Mouse (Mus musculus) liver, adult (tissue): ENCODE measurements at regions not wholly inside any gene's neighbourhood (a gene's known extent, or its start where the extent isn't known, plus 50 kb on each side); places are given as distances from the start of the nearest gene placed in this dataset.

Experiments used
- GATA4 ChIP-seq: IDR thresholded peaks from 2 replicates; pipeline ENCODE4 v1.6.1; 2014; ENCODE audit warnings: mild to moderate bottlenecking, low read length; ENCODE audit not compliant: insufficient replicate concordance

- peak; percentile 45; the same call in 1 of the 2 replicates for TF ChIP-seq GATA4
Observed at GRCm38 (mm10) chr16:25064538-25064937, 222.1 kb upstream of the Tprg start.

DNA sequence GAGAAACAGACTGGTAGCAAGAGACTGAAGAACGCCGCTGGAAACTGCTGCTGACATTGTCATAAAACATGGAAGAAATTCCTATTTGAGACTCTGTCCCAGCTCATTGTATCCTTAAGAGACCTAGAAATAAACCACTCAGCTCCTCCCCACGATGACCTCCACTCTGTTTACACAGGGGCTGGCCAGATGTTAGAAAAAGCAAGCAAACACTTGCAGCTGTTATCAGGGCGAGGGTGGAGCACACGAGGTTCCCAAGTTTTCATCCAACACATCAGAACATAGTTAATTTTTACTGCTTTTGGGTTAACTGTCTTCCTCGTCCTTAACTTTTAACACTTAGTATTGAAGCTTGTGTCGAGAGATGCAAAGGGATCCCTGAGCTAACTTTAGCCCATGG is 219.8 kb upstream of the Tprg start:
- peak; percentile 85; the same call in 1 of the 2 replicates for TF ChIP-seq GATA4

- TF ChIP-seq GATA4: no peak
Observed at GRCm38 (mm10) chr16:25067276-25068249, 219.1 kb upstream of the Tprg start.

DNA sequence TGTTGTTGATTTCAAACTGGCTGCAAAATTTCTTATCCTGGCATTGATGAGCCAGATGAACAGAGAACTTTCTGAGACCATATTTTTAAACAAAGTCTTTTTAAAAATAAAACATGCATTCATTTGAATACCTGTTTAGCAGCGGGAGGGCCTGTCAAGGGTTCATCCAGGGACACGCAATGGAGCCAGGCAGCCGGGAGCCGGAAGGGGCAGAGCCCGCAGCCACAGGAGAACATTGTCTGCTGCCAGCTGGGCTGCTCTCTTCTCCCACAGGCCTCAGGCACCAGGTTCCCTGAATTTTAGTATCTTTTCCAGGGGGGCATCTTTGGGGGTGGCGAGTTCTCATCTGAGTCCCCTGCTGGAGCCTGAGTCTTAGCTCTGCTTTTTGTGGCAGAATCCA is 205.8 kb upstream of the Tprg start:
- no peak for TF ChIP-seq GATA4

DNA sequence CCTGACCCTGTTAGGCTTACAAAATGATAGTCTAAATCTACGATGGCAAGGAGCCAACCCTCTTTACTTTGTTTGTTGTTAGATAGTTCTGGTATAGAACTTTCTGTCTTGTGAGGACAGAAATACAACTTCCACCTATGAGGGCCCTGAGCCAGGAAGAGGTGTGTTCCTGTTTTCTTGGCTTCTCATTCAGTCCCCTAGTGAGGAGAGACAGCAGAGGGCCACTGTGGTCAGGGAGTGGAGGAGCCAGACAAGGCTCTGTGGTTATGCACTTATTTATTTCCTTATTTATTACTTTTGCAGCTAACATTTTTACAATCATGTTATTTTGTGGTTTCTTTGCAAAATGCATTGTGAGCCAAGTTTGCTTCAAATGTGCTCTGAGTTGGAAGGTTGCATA is 202.9 kb upstream of the Tprg start:
- no peak for TF ChIP-seq GATA4

GRCm38 (mm10) chr16:25087741-25088648 is 198.6 kb upstream of the Tprg start:
- no peak for TF ChIP-seq GATA4

DNA sequence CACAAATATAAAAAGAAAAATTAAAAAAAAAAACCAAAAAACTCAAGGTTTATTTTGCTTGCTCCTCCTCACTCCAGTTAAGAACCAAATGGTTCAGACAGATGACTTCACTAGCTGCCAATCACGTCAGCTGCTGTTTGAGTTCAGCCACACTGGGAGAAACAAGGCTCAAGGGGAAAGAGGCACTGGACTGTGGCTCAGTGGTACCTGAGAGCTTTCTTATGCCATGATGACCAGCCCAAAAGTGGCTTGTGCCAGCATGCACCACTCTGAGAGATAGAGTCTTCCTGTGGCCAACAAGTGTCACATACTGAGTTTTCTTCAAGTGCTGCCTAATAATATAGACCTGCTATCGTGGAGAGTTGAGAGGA is 198.0 kb upstream of the Tprg start:
- no peak for TF ChIP-seq GATA4

DNA sequence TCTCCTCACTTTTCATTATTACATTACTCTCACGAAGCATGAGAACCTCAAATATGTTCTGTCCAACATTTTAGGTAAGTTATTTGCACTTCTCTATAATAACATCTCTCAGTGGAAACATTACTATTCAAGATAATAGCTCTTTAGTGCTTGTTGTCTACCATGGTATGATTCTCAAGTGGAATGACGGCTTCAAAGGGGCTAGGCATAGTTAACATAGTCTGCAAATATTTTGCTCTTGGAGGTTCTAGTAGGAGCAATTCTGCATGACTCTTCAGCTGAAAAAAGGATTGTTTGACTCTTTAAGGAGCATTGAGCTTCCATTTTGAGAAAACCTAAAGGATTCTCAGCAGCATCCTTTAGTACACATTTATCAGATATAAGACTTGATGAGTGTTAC is 182.5 kb upstream of the Tprg start:
- TF ChIP-seq GATA4: no peak

GRCm38 (mm10) chr16:25104603-25105002 is 182.0 kb upstream of the Tprg start:
- no peak for TF ChIP-seq GATA4

DNA sequence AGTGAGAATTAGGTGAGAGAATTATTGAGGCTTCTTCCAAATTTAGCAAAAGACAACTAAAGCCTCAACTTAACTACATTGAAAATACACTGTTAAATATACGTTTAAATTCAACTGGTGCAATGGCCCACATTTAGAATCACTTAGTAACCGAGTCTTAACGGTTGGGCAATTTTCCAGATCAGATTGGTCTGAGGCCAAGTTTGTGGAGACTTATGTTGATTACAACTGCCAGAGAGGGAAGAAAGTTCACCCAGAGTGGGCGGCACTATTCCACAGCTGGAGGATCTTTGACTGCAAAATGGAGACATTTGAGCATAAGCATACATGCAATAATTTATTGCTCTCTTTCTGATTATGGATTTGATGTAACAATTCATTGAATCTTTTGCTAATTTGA is 146.5 kb upstream of the Tprg start:
- TF ChIP-seq GATA4: no peak

GRCm38 (mm10) chr16:25147486-25147885 is 139.1 kb upstream of the Tprg start:
- TF ChIP-seq GATA4: no peak

- TF ChIP-seq GATA4: no peak
Observed at GRCm38 (mm10) chr16:25149186-25149585, 137.4 kb upstream of the Tprg start.

DNA sequence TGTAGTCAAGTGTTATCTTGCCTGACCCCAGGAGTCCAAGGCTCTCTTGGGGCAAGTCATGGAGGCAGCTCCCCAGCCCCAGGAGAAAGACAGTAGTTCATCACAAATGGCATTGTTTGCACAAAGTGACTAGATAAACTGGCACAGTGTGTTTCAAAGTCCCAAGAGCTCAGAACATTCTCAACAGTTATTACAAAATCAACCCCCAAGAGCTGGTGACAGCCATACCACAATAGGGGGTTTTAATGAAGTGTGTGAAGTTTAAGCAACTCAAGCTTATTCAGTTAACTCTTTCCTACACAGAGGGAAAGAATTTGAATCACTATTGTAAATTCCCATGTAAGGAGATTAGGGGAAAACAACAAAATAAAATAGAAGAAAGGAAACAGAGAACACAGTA is 109.7 kb upstream of the Tprg start:
- TF ChIP-seq GATA4: no peak

DNA sequence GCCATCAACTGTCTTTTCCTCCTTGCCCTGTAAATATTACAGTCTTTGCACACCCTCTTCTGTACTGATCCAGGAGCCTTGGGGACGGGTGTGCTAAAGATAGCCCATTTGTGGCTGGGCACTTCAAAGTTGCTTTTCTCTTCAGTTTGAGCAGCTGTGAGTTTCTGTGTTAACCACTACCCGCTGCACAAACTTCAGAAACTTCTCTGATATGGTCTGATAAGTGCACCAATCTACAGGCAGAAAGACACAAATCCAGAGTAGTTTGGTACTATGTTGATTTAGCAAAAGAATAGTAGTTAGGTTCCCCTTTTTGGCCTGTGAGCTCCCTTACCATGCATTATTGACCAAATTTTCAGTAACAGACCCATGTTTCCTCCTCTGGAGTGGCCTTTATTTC is 108.6 kb upstream of the Tprg start:
- no peak for TF ChIP-seq GATA4

GRCm38 (mm10) chr16:25181939-25182338 is 104.7 kb upstream of the Tprg start:
- no peak for TF ChIP-seq GATA4

DNA sequence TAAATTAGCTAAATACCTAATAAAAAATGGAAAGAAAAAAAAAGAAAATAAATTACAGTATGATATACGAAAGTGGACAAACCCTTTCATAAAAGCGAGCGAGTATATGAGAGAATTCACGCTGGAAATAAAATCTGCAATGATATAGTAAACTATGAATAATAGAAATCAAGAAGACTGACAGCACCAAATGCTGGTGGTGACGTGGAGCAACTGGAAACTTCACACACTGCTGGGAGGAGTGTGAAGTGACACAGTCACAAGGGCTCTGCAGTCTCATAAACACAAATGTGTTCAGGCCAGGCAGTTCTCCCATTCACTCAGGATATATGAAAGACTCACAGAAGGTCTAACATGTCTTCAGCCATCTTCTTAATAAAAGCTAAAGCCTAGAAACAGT is 89.5 kb upstream of the Tprg start:
- no peak for TF ChIP-seq GATA4
